Mouse (Mus musculus) midbrain, postnatal 0 days (tissue): ENCODE results near the gene Tor4a. TPM values are rescaled to one million over a fixed set of nuclear protein-coding genes. Genes with fewer than 3 reads are reported as not detected.

ENCODE experiments used
- ATAC-seq: fragments of 200-750 bp; cut with Nextera tagmentation; 2 replicates; pipeline ENCODE4 v1.8.0; 2017; ENCODE audit warnings: moderate number of reproducible peaks, mild to moderate bottlenecking, moderate TSS enrichment, moderate library complexity; ENCODE audit not compliant: low FRiP score
- DNase-seq: peaks from one replicate; pipeline ENCODE4 v3.0.0-alpha.2; 2015; ENCODE audit warnings: low spot score
- H3K27ac ChIP-seq: fragments of 300-500 bp; sonication (generic); 2 replicates; pipeline ENCODE4 v1.5.1; 2014; ENCODE audit warnings: low read depth, mild to moderate bottlenecking, low read length, mixed read lengths
- H3K27me3 ChIP-seq: fragments of 300-500 bp; sonication (generic); 2 replicates; pipeline ENCODE4 v1.6.1; 2014; ENCODE audit warnings: low read length, control low read depth, mixed read lengths; ENCODE audit not compliant: insufficient read depth
- H3K36me3 ChIP-seq: fragments of 300-500 bp; sonication (generic); 2 replicates; pipeline ENCODE4 v1.6.1; 2014; ENCODE audit warnings: low read length, control low read depth, mixed read lengths; ENCODE audit not compliant: insufficient read depth
- H3K4me1 ChIP-seq: fragments of 300-500 bp; sonication (generic); 2 replicates; pipeline ENCODE4 v1.6.1; 2014; ENCODE audit warnings: mild to moderate bottlenecking, control low read depth, antibody characterized with exemption, low read length, mixed read lengths; ENCODE audit not compliant: insufficient read depth
- H3K4me2 ChIP-seq: fragments of 300-500 bp; sonication (generic); 2 replicates; pipeline ENCODE4 v1.6.1; 2014; ENCODE audit warnings: low read depth, mild to moderate bottlenecking, low read length, mixed read lengths; ENCODE audit not compliant: poor library complexity, severe bottlenecking
- H3K4me3 ChIP-seq: fragments of 300-500 bp; sonication (generic); 2 replicates; pipeline ENCODE4 v1.5.1; 2014; ENCODE audit warnings: low read depth, mild to moderate bottlenecking, low read length, moderate library complexity
- H3K9ac ChIP-seq: fragments of 300-500 bp; sonication (generic); replicated peaks from 2 replicates; pipeline ENCODE4 v1.6.1; 2014; ENCODE audit warnings: mild to moderate bottlenecking, low read length, moderate library complexity, mixed read lengths; ENCODE audit not compliant: poor library complexity, severe bottlenecking
- H3K9me3 ChIP-seq: fragments of 300-500 bp; sonication (generic); 2 replicates; pipeline ENCODE4 v1.6.1; 2016; ENCODE audit warnings: low read length, control low read depth
- CTCF ChIP-seq: IDR thresholded peaks from 2 replicates; pipeline ENCODE4 v1.5.1; 2016; ENCODE audit warnings: antibody characterized with exemption, mild to moderate bottlenecking
- WGBS: fragments of 180-500 bp; shearing (Covaris S2); extraction: QIAGEN DNeasy Blood & Tissue Kit; methylation state at CpG from one replicate; pipeline ENCODE4 v1.1.7; 2014; 5-methylcytosine and 5-hydroxymethylcytosine counted together
- polyA plus RNA-seq: library from polyadenylated mRNA; unstranded; fragments of >200 nt; fragmentation: Nextera tagmentation; extraction: Ambion mirVana; gene quantifications from 2 replicates; pipeline ENCODE4 v1.2.1, GENCODE M21; 2015
- total RNA-seq: library from RNA; depleted of rRNA; stranded (reverse); fragments of >200 nt; gene quantifications from 2 replicates; pipeline ENCODE4 v1.2.3, GENCODE M21; 2014

Gene Tor4a
- total and polyA plus RNA-seq, 2 experiments from 2014 or later = 0.98 to 3.5 TPM

GRCm38 (mm10) chr2:25185625-25186574 is 10.8 kb downstream of the Tor4a start:
- Histone ChIP-seq H3K9me3 (no peaks in the 10 kb centered on the region), H3K36me3 (no peaks in the 10 kb centered on the region), H3K9ac (peak overlapping the region; percentile 54), H3K4me2 (peak overlapping the region; percentile 59), H3K27ac (peak overlapping the region; percentile 48), H3K4me3 (peak overlapping the region; percentile 38), H3K4me1 (peaks cover 5% of the 10 kb centered on the region; the same call in 1 of the 2 replicates), H3K27me3 (no peaks in the 10 kb centered on the region)
- DNase-seq = peak; percentile 73
- ATAC-seq = peak; percentile 75
- TF ChIP-seq CTCF = peak; percentile 88
- 2% methylated on average over 60 of the region's 64 CpGs for WGBS

- Histone ChIP-seq H3K36me3 (no peaks in the 10 kb centered on the region), H3K4me2 (no peak overlapping the region)
These were observed 12.2 kb downstream of the Tor4a start for GRCm38 (mm10) chr2:25184496-25184895.

GRCm38 (mm10) chr2:25183336-25183735 is 13.3 kb downstream of the Tor4a start:
- 52% methylated on average over 2 of the region's 2 CpGs for WGBS
- H3K9me3 ChIP-seq = no peaks in the 10 kb centered on the region
- H3K4me3 ChIP-seq = peak overlapping the region; percentile 49; the same call in 1 of the 2 replicates

More at GRCm38 (mm10) chr2:25184496-25184895, 12.2 kb downstream of the Tor4a start:
- Histone ChIP-seq H3K9me3 (no peaks in the 10 kb centered on the region), H3K4me3 (no peak overlapping the region), H3K9ac (no peak overlapping the region), H3K4me1 (peaks cover 5% of the 10 kb centered on the region; the same call in 1 of the 2 replicates), H3K27me3 (no peaks in the 10 kb centered on the region), H3K27ac (no peak overlapping the region)
- TF ChIP-seq CTCF = no peak
- DNase-seq = no peak
- ATAC-seq = no peak
- 92% methylated on average over 7 of the region's 7 CpGs for WGBS

GRCm38 (mm10) chr2:25182664-25183063 is 14.0 kb downstream of the Tor4a start:
- TF ChIP-seq CTCF = no peak
- Histone ChIP-seq H3K36me3 (no peaks in the 10 kb centered on the region), H3K27me3 (no peaks in the 10 kb centered on the region), H3K9ac (peak overlapping the region; percentile 29; the same call in 1 of the 2 replicates), H3K4me3 (peak overlapping the region; percentile 49), H3K4me2 (peak overlapping the region; percentile 57), H3K9me3 (no peaks in the 10 kb centered on the region), H3K4me1 (peaks cover 5% of the 10 kb centered on the region; the same call in 1 of the 2 replicates), H3K27ac (no peak overlapping the region)
- WGBS = 15% methylated on average over 6 of the region's 6 CpGs
- ATAC-seq (no peak), DNase-seq (peak; percentile 43)

More at GRCm38 (mm10) chr2:25183336-25183735, 13.3 kb downstream of the Tor4a start:
- ATAC-seq (no peak), DNase-seq (no peak)
- TF ChIP-seq CTCF = no peak
- peaks cover 5% of the 10 kb centered on the region; the same call in 1 of the 2 replicates for H3K4me1 ChIP-seq
- no peaks in the 10 kb centered on the region for H3K36me3 ChIP-seq
- no peaks in the 10 kb centered on the region for H3K27me3 ChIP-seq
- H3K4me2 ChIP-seq = peak overlapping the region; percentile 57
- H3K27ac ChIP-seq = no peak overlapping the region
- H3K9ac ChIP-seq = no peak overlapping the region

GRCm38 (mm10) chr2:25181891-25182397 is 14.7 kb downstream of the Tor4a start:
- peak overlapping the region; percentile 57 for H3K4me2 ChIP-seq
- H3K27me3 ChIP-seq = no peaks in the 10 kb centered on the region
- H3K4me1 ChIP-seq = peaks cover 8% of the 10 kb centered on the region; the same call in 1 of the 2 replicates
- peak overlapping the region; percentile 54; the same call in 1 of the 2 replicates for H3K9ac ChIP-seq
- 0 out of 2 replicates have a peak overlapping the region, but pooled peaks have one; percentile 52 for H3K27ac ChIP-seq
- H3K9me3 ChIP-seq = no peaks in the 10 kb centered on the region
- H3K4me3 ChIP-seq = peak overlapping the region; percentile 49
- DNase-seq (no peak), ATAC-seq (no peak)
- WGBS = under 1% methylated on average over 17 of the region's 17 CpGs
- TF ChIP-seq CTCF = no peak
- H3K36me3 ChIP-seq = no peaks in the 10 kb centered on the region
